Mouse (Mus musculus) liver, postnatal 0 days (tissue): ENCODE data around the gene Me3. TPM values are rescaled to one million over a fixed set of nuclear protein-coding genes. Genes with fewer than 3 reads are reported as not detected.

Source experiments
- ATAC-seq: fragments of 200-750 bp; cut with Nextera tagmentation; 2 replicates; pipeline ENCODE4 v1.8.0; 2017; ENCODE audit warnings: mild to moderate bottlenecking, moderate library complexity
- DNase-seq: peaks from one replicate; pipeline ENCODE4 v3.0.0-alpha.2; 2016
- H3K27ac ChIP-seq: fragments of 300-500 bp; sonication (generic); 2 replicates; pipeline ENCODE4 v1.5.1; 2014; ENCODE audit warnings: antibody characterized with exemption, moderate library complexity, mild to moderate bottlenecking, low read depth
- H3K27me3 ChIP-seq: fragments of 300-500 bp; sonication (generic); 2 replicates; pipeline ENCODE4 v1.6.1; 2014; ENCODE audit warnings: low read length, control low read depth, mixed read lengths; ENCODE audit not compliant: insufficient read depth
- H3K36me3 ChIP-seq: fragments of 300-500 bp; sonication (generic); replicated peaks from 2 replicates; pipeline ENCODE4 v1.6.1; 2014; ENCODE audit warnings: mild to moderate bottlenecking, control low read depth, low read length, moderate library complexity, mixed read lengths; ENCODE audit not compliant: insufficient read depth
- H3K4me1 ChIP-seq: fragments of 300-500 bp; sonication (generic); 2 replicates; pipeline ENCODE4 v1.6.1; 2014; ENCODE audit warnings: antibody characterized with exemption, mild to moderate bottlenecking, control low read depth; ENCODE audit not compliant: insufficient read depth
- H3K4me2 ChIP-seq: fragments of 300-500 bp; sonication (generic); 2 replicates; pipeline ENCODE4 v1.6.1; 2014; ENCODE audit warnings: low read depth, mild to moderate bottlenecking, low read length, moderate library complexity, mixed read lengths
- H3K4me3 ChIP-seq: fragments of 300-500 bp; sonication (generic); 2 replicates; pipeline ENCODE4 v1.5.1; 2014; ENCODE audit warnings: low read depth, low read length
- H3K9ac ChIP-seq: fragments of 300-500 bp; sonication (generic); replicated peaks from 2 replicates; pipeline ENCODE4 v1.6.1; 2014; ENCODE audit warnings: mild to moderate bottlenecking, moderate library complexity
- H3K9me3 ChIP-seq: fragments of 300-500 bp; sonication (generic); 2 replicates; pipeline ENCODE4 v1.6.1; 2016; ENCODE audit warnings: mild to moderate bottlenecking, control low read depth, low read length, mixed read lengths
- CTCF ChIP-seq: sonication (generic); IDR thresholded peaks from 2 replicates; pipeline ENCODE4 v1.5.1; 2016; ENCODE audit warnings: antibody characterized with exemption, low read depth
- EP300 ChIP-seq: IDR thresholded peaks from 2 replicates; pipeline ENCODE4 v1.6.1; 2016; ENCODE audit warnings: antibody characterized with exemption, low read depth, mild to moderate bottlenecking
- WGBS: fragments of 180-500 bp; shearing (Covaris S2); extraction: QIAGEN DNeasy Blood & Tissue Kit; methylation state at CpG from one replicate; pipeline ENCODE4 v1.1.7; 2014; ENCODE audit not compliant: insufficient replicate concordance; 5-methylcytosine and 5-hydroxymethylcytosine counted together
- polyA plus RNA-seq: library from polyadenylated mRNA; unstranded; fragments of >200 nt; fragmentation: Nextera tagmentation; extraction: Ambion mirVana; gene quantifications from 2 replicates; pipeline ENCODE4 v1.2.1, GENCODE M21; 2015

Me3 gene
- polyA plus RNA-seq, 1 experiment from 2014 or later: 0.34 TPM

DNA sequence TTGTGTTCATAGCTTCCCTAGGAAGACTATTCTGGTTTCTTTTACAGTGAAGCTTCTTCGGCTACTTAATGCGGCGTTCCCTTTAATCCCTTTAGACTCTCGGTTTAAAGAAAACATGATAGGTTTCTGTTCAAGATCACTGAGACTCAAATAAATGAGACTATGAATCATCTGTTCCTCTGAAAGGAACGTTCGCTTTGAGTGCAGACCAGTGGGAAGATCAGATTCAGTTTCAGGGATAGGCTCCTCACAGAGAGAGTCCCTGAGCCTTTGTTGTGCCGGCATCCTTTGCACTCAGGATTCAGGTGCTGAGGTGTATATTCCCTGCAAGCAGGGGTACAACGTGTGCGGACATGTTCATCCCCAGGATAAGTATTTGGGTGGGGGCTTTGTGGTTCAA, 25.0 kb downstream of the Me3 start:
- no peak for TF ChIP-seq EP300
- Histone ChIP-seq H3K27ac (no peak overlapping the region), H3K9me3 (no peaks in the 10 kb centered on the region), H3K27me3 (no peaks in the 10 kb centered on the region), H3K9ac (no peak overlapping the region), H3K4me3 (no peak overlapping the region), H3K4me1 (no peaks in the 10 kb centered on the region), H3K4me2 (no peak overlapping the region), H3K36me3 (no peaks in the 10 kb centered on the region)
- WGBS: 81% methylated on average over 9 of the region's 9 CpGs
- ATAC-seq (no peak), DNase-seq (no peak)

DNA sequence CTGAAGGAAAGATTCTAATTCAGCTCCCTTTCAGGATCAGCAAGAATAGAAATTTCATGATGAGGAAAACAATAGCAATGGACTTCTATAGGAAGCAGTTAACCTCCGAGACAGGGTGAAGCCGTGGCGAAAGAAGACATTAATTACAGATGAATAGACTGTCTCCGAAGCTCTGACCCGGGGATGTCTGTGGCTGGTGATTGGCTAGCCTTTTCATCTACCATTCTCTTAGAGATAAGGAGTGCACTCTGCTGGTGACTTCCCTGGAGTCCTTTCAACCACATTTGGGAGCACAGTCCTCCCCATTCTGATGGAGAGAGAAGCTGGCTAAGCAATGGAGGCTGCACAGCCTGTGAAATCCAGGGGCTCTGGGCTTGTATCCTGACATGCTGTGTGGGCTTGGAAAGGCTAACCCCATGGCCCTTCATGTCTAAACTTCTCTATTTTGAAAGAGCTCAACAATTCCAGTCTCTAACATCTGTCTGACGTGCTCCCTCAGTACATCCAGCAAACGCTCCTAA, 25.6 kb downstream of the Me3 start:
- Histone ChIP-seq H3K4me2 (no peak overlapping the region), H3K36me3 (no peaks in the 10 kb centered on the region), H3K4me3 (no peak overlapping the region), H3K27ac (no peak overlapping the region), H3K4me1 (no peaks in the 10 kb centered on the region), H3K27me3 (no peaks in the 10 kb centered on the region), H3K9ac (no peak overlapping the region), H3K9me3 (no peaks in the 10 kb centered on the region)
- 57% methylated on average over 7 of the region's 7 CpGs for WGBS
- DNase-seq (no peak), ATAC-seq (no peak)
- no peak for TF ChIP-seq CTCF
- no peak for TF ChIP-seq EP300

DNA sequence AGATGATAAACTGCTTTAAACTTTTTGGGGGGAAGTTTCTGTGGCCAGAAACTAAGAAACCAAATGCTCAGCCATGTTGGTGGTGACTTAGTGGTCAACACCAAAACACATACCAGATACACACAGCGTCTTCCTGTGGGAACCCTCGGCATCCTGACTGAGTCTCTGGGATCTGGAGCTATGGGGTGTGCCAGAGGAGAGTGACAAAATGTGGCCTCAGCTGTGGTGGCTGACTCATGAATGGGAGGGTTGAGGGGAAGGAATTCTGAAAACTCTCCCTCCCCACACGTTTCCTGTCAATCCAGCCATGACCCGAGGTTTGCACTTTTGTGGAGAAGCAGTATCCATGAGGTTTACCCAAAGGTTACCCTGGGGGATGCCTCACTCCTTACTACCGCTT, 32.0 kb downstream of the Me3 start:
- WGBS: 41% methylated on average over 5 of the region's 5 CpGs
- Histone ChIP-seq H3K4me1 (no peaks in the 10 kb centered on the region), H3K27me3 (no peaks in the 10 kb centered on the region), H3K27ac (no peak overlapping the region), H3K9ac (no peak overlapping the region), H3K36me3 (no peaks in the 10 kb centered on the region), H3K4me3 (no peak overlapping the region), H3K4me2 (no peak overlapping the region), H3K9me3 (no peaks in the 10 kb centered on the region)
- TF ChIP-seq CTCF: no peak
- no peak for TF ChIP-seq EP300
- ATAC-seq: no peak
- no peak for DNase-seq

DNA sequence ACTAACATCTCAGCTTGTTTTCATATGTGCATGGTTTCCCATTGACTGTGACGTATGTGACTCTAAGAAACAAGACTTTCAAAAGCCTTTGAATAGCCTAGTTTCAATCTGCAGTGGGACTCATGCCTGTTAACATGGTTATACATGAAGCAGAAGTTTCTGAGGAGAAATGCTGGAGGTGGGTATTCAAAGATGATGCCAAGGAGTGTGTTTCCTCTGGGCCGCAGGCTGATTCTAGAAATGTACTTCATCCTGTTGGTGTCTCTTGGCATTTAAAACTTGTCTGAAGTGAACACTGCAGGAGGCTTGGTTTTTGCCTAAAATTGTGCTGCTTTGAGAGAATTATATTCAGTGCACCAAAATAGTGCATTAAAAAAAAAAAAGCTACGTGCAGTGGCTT, 34.2 kb downstream of the Me3 start:
- no peak for ATAC-seq
- no peak for TF ChIP-seq EP300
- no peak for TF ChIP-seq CTCF
- Histone ChIP-seq H3K4me2 (no peak overlapping the region), H3K4me3 (no peak overlapping the region), H3K4me1 (no peaks in the 10 kb centered on the region), H3K36me3 (no peaks in the 10 kb centered on the region), H3K9ac (no peak overlapping the region), H3K27ac (no peak overlapping the region), H3K27me3 (no peaks in the 10 kb centered on the region), H3K9me3 (no peaks in the 10 kb centered on the region)
- WGBS: 73% methylated on average over 3 of the region's 3 CpGs
- DNase-seq: no peak

DNA sequence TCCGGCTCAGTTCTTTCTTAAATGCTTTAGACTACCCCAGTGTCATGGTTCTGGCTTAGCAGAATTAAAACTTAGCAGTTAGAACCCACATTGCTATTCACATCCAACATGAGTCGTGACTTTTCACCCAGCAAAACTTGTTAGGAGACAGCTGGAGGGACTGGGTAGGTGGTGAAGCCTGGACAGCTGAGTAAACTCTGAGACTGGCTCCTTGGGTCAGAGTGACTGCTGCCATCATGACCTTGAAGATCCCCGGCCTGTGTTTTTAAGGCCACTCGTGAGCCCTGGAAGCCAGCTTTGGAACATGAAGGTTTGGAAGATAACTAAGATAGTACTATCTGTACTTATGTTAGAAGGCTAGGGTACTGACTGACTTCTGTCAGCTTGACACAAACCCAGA, 35.4 kb downstream of the Me3 start:
- H3K36me3 ChIP-seq: no peaks in the 10 kb centered on the region

DNA sequence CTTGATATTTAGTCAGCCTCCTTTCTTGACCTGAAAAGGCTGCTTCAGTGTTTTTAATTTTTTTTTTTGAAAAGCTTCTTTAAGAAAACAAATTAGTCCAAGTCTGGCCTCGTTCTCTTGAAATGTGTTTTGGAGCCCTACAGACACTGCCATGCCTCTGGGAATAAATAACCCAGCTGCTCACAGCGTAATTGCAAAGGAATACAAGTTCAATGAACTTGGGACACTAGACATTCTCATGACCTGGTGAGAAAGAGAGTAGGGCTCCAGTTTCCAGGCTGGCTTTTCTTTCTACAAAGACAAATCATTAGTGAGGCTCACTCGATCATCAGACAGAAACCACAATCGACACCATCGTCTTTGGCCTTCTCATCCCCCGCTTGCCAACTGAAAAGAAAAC, 37.3 kb downstream of the Me3 start:
- Histone ChIP-seq H3K4me1 (no peaks in the 10 kb centered on the region), H3K27me3 (no peaks in the 10 kb centered on the region), H3K36me3 (no peaks in the 10 kb centered on the region), H3K9ac (no peak overlapping the region), H3K4me2 (no peak overlapping the region), H3K4me3 (no peak overlapping the region), H3K27ac (no peak overlapping the region), H3K9me3 (no peaks in the 10 kb centered on the region)
- ATAC-seq: no peak
- TF ChIP-seq CTCF: no peak
- TF ChIP-seq EP300: no peak
- no peak for DNase-seq
- WGBS: 72% methylated on average over 6 of the region's 6 CpGs

More for the DNA sequence above, 35.4 kb downstream of the Me3 start:
- TF ChIP-seq EP300 (no peak), CTCF (no peak)
- Histone ChIP-seq H3K27ac (no peak overlapping the region), H3K27me3 (no peaks in the 10 kb centered on the region), H3K4me1 (no peaks in the 10 kb centered on the region), H3K4me2 (no peak overlapping the region), H3K9me3 (no peaks in the 10 kb centered on the region), H3K9ac (no peak overlapping the region), H3K4me3 (no peak overlapping the region)
- 67% methylated on average over 4 of the region's 4 CpGs for WGBS
- DNase-seq (no peak), ATAC-seq (no peak)

DNA sequence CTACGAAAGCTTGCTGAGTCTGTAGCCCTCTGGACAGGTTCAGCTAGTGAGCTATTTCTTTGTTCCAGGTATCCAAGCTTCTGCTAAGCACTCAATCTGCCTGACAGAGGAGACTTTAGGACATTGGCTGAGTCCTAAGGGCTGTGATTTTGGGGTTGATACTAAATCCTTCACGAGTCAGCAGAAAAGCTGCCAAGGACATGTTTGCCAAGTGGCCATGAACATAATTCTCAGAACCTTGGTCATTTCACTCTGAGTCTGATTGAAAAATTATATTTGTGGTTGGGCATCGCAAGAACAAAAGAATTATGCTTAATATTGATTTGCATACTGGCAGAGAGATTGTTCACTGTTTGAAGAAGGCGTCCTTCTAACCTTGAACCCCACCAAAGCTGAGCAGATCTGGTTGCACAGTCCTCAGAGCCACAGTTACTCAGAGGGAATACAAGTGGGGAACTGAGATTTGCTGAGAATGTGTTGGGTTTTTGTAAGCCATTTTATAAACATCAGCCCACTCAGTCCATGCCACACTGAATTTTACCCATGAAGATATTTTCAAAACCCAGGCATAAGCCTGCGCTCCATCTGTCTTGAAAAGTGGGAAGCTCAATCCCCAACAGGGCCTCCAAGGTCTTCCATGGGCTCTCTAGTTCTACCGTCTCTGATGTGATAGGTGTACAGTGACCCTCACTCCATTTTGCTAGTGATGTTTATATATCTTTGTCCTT, 39.1 kb downstream of the Me3 start:
- WGBS: 72% methylated on average over 6 of the region's 6 CpGs
- DNase-seq: no peak
- Histone ChIP-seq H3K9ac (no peak overlapping the region), H3K27me3 (no peaks in the 10 kb centered on the region), H3K4me2 (no peak overlapping the region), H3K4me1 (no peaks in the 10 kb centered on the region), H3K27ac (no peak overlapping the region), H3K9me3 (no peaks in the 10 kb centered on the region), H3K4me3 (no peak overlapping the region), H3K36me3 (no peaks in the 10 kb centered on the region)
- no peak for ATAC-seq
- TF ChIP-seq CTCF (no peak), EP300 (no peak)
